Mouse (Mus musculus) macrophage (primary cell): ENCODE measurements around the gene Gse1. TPM values are rescaled to one million over a fixed set of nuclear protein-coding genes. Genes with fewer than 3 reads are reported as not detected.

Source experiments
- H3K27ac ChIP-seq: fragments of 350-480 bp; formaldehyde crosslinking; 2 replicates; pipeline ENCODE4 v1.9.0; 2021
- H3K36me3 ChIP-seq: fragments of 350-480 bp; formaldehyde crosslinking; 2 replicates; pipeline ENCODE4 v1.9.0; 2021; ENCODE audit errors: inconsistent target
- H3K4me3 ChIP-seq: fragments of 350-480 bp; formaldehyde crosslinking; 2 replicates; pipeline ENCODE4 v1.9.0; 2021; ENCODE audit errors: inconsistent target
- H3K79me2 ChIP-seq: fragments of 350-480 bp; formaldehyde crosslinking; 2 replicates; pipeline ENCODE4 v1.9.0; 2021; ENCODE audit errors: inconsistent target
- WGBS: methylation state at CpG from one replicate; pipeline ENCODE4 v1.1.7; 2026; ENCODE audit warnings: inconsistent platforms; ENCODE audit not compliant: missing documents; 5-methylcytosine and 5-hydroxymethylcytosine counted together
- polyA plus RNA-seq: library from polyadenylated mRNA; stranded (reverse); fragments of 250-400 nt; gene quantifications from 3 replicates; pipeline ENCODE4 v1.2.4, GENCODE M21; 2018; ENCODE audit warnings: inconsistent platforms

Gse1 gene
- polyA plus RNA-seq, 1 experiment from 2014 or later = 10.8 TPM

GRCm38 (mm10) chr8:120463918-120464584 lies 235.8 kb downstream of the Gse1 start:
- H3K4me3 ChIP-seq = no peak overlapping the region
- H3K36me3 ChIP-seq = no peaks in the 10 kb centered on the region
- H3K27ac ChIP-seq = no peak overlapping the region
- no peaks in the 10 kb centered on the region for H3K79me2 ChIP-seq
- 77% methylated on average over 4 of the region's 9 CpGs for WGBS

GRCm38 (mm10) chr8:120464585-120464937 lies 236.3 kb downstream of the Gse1 start:
- Histone ChIP-seq H3K79me2 (no peaks in the 10 kb centered on the region), H3K4me3 (no peak overlapping the region), H3K27ac (no peak overlapping the region), H3K36me3 (no peaks in the 10 kb centered on the region)
- WGBS = 94% methylated on average over 4 of the region's 4 CpGs

- H3K4me3 ChIP-seq = no peak overlapping the region
- WGBS = 82% methylated on average over 8 of the region's 8 CpGs
- no peaks in the 10 kb centered on the region for H3K79me2 ChIP-seq
- no peak overlapping the region for H3K27ac ChIP-seq
- H3K36me3 ChIP-seq = no peaks in the 10 kb centered on the region
Observed at GRCm38 (mm10) chr8:120465710-120466109, 237.5 kb downstream of the Gse1 start.

GRCm38 (mm10) chr8:120466266-120466665 lies 238.0 kb downstream of the Gse1 start:
- no peak overlapping the region for H3K27ac ChIP-seq
- H3K4me3 ChIP-seq = no peak overlapping the region
- H3K36me3 ChIP-seq = no peaks in the 10 kb centered on the region
- WGBS = 71% methylated on average over 9 of the region's 10 CpGs
- H3K79me2 ChIP-seq = no peaks in the 10 kb centered on the region

- Histone ChIP-seq H3K4me3 (no peak overlapping the region), H3K79me2 (no peaks in the 10 kb centered on the region), H3K27ac (no peak overlapping the region), H3K36me3 (no peaks in the 10 kb centered on the region)
- 98% methylated on average over 6 of the region's 7 CpGs for WGBS
Observed at GRCm38 (mm10) chr8:120467598-120467997, 239.3 kb downstream of the Gse1 start.

- Histone ChIP-seq H3K27ac (no peak overlapping the region), H3K79me2 (no peaks in the 10 kb centered on the region)
- WGBS = 82% methylated on average over 10 of the region's 12 CpGs
Observed at GRCm38 (mm10) chr8:120470170-120470569, 241.9 kb downstream of the Gse1 start.

GRCm38 (mm10) chr8:120471166-120471565 lies 242.9 kb downstream of the Gse1 start:
- no peaks in the 10 kb centered on the region for H3K79me2 ChIP-seq
- H3K4me3 ChIP-seq = no peak overlapping the region
- H3K36me3 ChIP-seq = no peaks in the 10 kb centered on the region
- no peak overlapping the region for H3K27ac ChIP-seq
- 75% methylated on average over 7 of the region's 7 CpGs for WGBS

More at GRCm38 (mm10) chr8:120470170-120470569, 241.9 kb downstream of the Gse1 start:
- Histone ChIP-seq H3K4me3 (no peak overlapping the region), H3K36me3 (no peaks in the 10 kb centered on the region)

- H3K36me3 ChIP-seq = no peaks in the 10 kb centered on the region
- H3K27ac ChIP-seq = no peak overlapping the region
- no peak overlapping the region for H3K4me3 ChIP-seq
- H3K79me2 ChIP-seq = no peaks in the 10 kb centered on the region
- 86% methylated on average over 2 of the region's 2 CpGs for WGBS
Observed at GRCm38 (mm10) chr8:120471752-120472151, 243.5 kb downstream of the Gse1 start.

- WGBS = 96% methylated on average over 16 of the region's 16 CpGs
Observed at GRCm38 (mm10) chr8:120472230-120472629, 244.0 kb downstream of the Gse1 start.

GRCm38 (mm10) chr8:120473729-120474364 lies 245.6 kb downstream of the Gse1 start:
- H3K36me3 ChIP-seq = no peaks in the 10 kb centered on the region
- H3K79me2 ChIP-seq = no peaks in the 10 kb centered on the region
- H3K27ac ChIP-seq = no peak overlapping the region
- H3K4me3 ChIP-seq = no peak overlapping the region
- 76% methylated on average over 13 of the region's 13 CpGs for WGBS

More at GRCm38 (mm10) chr8:120472230-120472629, 244.0 kb downstream of the Gse1 start:
- Histone ChIP-seq H3K36me3 (no peaks in the 10 kb centered on the region), H3K4me3 (no peak overlapping the region), H3K79me2 (no peaks in the 10 kb centered on the region), H3K27ac (no peak overlapping the region)

- WGBS = 73% methylated on average over 11 of the region's 11 CpGs
- Histone ChIP-seq H3K36me3 (no peaks in the 10 kb centered on the region), H3K79me2 (no peaks in the 10 kb centered on the region), H3K27ac (no peak overlapping the region), H3K4me3 (no peak overlapping the region)
Observed at GRCm38 (mm10) chr8:120474496-120475235, 246.4 kb downstream of the Gse1 start.

- Histone ChIP-seq H3K27ac (no peak overlapping the region), H3K79me2 (no peaks in the 10 kb centered on the region), H3K4me3 (no peak overlapping the region), H3K36me3 (no peaks in the 10 kb centered on the region)
- 64% methylated on average over 10 of the region's 10 CpGs for WGBS
Observed at GRCm38 (mm10) chr8:120475462-120476201, 247.4 kb downstream of the Gse1 start.

GRCm38 (mm10) chr8:120476711-120477575 lies 248.7 kb downstream of the Gse1 start:
- no peak overlapping the region for H3K27ac ChIP-seq
- WGBS = 89% methylated on average over 23 of the region's 25 CpGs
- no peaks in the 10 kb centered on the region for H3K79me2 ChIP-seq
- H3K4me3 ChIP-seq = no peak overlapping the region
- H3K36me3 ChIP-seq = no peaks in the 10 kb centered on the region

GRCm38 (mm10) chr8:120478754-120479153 lies 250.5 kb downstream of the Gse1 start:
- 64% methylated on average over 11 of the region's 11 CpGs for WGBS
- H3K36me3 ChIP-seq = no peaks in the 10 kb centered on the region
- no peak overlapping the region for H3K27ac ChIP-seq
- no peak overlapping the region for H3K4me3 ChIP-seq
- H3K79me2 ChIP-seq = no peaks in the 10 kb centered on the region
